Mouse (Mus musculus): ENCODE measurements around the gene Mapkap1.

DNA sequence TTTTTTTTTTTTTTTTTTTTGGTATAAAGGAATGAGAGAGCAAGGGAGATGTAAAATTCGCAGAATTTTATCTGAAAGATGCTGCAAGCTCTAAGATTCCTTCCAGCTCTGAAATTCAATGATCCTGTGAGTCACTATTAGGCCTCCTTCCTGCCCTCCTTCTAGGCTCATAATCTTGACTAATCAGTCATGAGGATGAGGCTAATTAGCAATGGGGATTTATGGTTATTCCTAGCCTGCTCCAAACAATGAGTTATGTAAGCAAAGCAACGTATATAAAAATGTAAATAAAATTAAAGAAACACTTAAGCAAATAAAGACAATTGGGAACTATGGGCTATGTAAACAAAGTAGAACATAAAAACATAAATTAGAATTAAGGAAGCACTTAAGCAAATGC is 32.2 kb upstream of the Mapkap1 start:
- TF ChIP-seq POLR2A (IDR thresholded peaks at IDR 0.05; ENCODE audit: borderline replicate concordance, extremely low read depth, low read depth, low read length): no peak
- TF ChIP-seq CTCF (IDR thresholded peaks at IDR 0.05; ENCODE audit: insufficient read depth, low read length): no peak
